Mouse (Mus musculus) spleen, adult 18-20 months (tissue): Measurements from ENCODE around the gene Sf3b5.
"Not testable (repeated sequence)": the region's sequence is repeated elsewhere in the genome, so short reads cannot be mapped to it uniquely, and the experiment has no call there.

Experiments used
- DNase-seq, 2 experiments: peaks; one replicate each; pipeline ENCODE4 v3.0.0; 2022; ENCODE audit warnings: mixed read lengths in 2 of 2

Sf3b5 gene

GRCm38 (mm10) chr10:13008737-13009121, 3.6 kb downstream of the Sf3b5 start:
- no peak for DNase-seq

- no peak for DNase-seq
Observed at GRCm38 (mm10) chr10:13014026-13014425, 8.9 kb downstream of the Sf3b5 start.

- DNase-seq: peak in 1 of 2 experiments; percentile 17
Observed at GRCm38 (mm10) chr10:13016573-13016972, 11.4 kb downstream of the Sf3b5 start.

- DNase-seq: peak in 1 of 2 experiments; percentile 17
Observed at GRCm38 (mm10) chr10:13018510-13018909, 13.4 kb downstream of the Sf3b5 start.

- DNase-seq: no peak
Observed at GRCm38 (mm10) chr10:13019026-13019425, 13.9 kb downstream of the Sf3b5 start.

- no peak for DNase-seq
Observed at GRCm38 (mm10) chr10:13022103-13022502, 17.0 kb downstream of the Sf3b5 start.

- not testable (repeated sequence) for DNase-seq
Observed at GRCm38 (mm10) chr10:13023985-13024384, 18.8 kb downstream of the Sf3b5 start.

GRCm38 (mm10) chr10:13027702-13028101, 22.6 kb downstream of the Sf3b5 start:
- no peak for DNase-seq

- no peak for DNase-seq
Observed at GRCm38 (mm10) chr10:13028215-13028614, 23.1 kb downstream of the Sf3b5 start.

- DNase-seq: no peak
Observed at GRCm38 (mm10) chr10:13029416-13029815, 24.3 kb downstream of the Sf3b5 start.

- no peak for DNase-seq
Observed at GRCm38 (mm10) chr10:13035270-13035669, 30.1 kb downstream of the Sf3b5 start.

- DNase-seq: no peak
Observed at GRCm38 (mm10) chr10:13039637-13040174, 34.6 kb downstream of the Sf3b5 start.

- no peak for DNase-seq
Observed at GRCm38 (mm10) chr10:13044659-13045058, 39.5 kb downstream of the Sf3b5 start.

- DNase-seq: no peak
Observed at GRCm38 (mm10) chr10:13047816-13048215, 42.7 kb downstream of the Sf3b5 start.

GRCm38 (mm10) chr10:13056863-13057381, 51.8 kb downstream of the Sf3b5 start:
- DNase-seq: no peak
